Mouse (Mus musculus): Measurements from ENCODE around the gene 1190005I06Rik.

DNA sequence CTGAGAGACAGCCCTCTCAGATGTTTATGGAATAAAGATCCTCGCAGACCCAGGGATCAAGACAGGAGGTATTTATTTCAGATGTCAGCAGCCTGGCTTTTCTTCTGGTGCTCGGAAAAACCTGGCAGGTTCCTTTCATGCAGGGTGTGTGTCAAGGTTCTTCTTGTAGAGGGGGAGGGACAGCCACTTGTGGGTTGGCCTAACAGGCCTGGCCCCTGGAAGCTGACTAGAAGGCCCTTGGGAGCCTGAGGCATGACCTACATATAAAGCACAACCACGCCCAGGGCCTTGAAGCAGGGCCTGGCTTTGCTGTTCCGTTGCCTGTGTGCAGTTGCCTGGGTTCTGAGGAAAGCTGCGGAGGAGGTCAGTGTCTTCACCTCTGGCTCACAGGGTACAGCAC is 37.7 kb upstream of the 1190005I06Rik start:
- no peak for TF ChIP-seq MYOD1 (IDR thresholded peaks at IDR 0.05; ENCODE audit: control insufficient read depth in 1 of 3, insufficient read length in 2 of 3, low read depth in 2 of 3)
- TF ChIP-seq USF1 (IDR thresholded peaks at IDR 0.05; ENCODE audit: low read depth): no peak
- TF ChIP-seq POLR2A (IDR thresholded peaks at IDR 0.05; ENCODE audit: insufficient read length, low read depth): no peak
- TF ChIP-seq CEBPB (IDR thresholded peaks at IDR 0.05; ENCODE audit: insufficient read depth, poor library complexity, severe bottlenecking): no peak
